Mouse (Mus musculus) cerebellum, adult 2 months (tissue): ENCODE measurements around the gene Palb2.

Experiments
- CTCF ChIP-seq: fragments of 200-500 bp; IDR thresholded peaks from 2 replicates; pipeline ENCODE4 v1.5.1; 2011; ENCODE audit warnings: low read depth, mild to moderate bottlenecking, control low read depth, low read length, moderate library complexity, borderline replicate concordance; ENCODE audit not compliant: insufficient read depth
- POLR2A ChIP-seq: fragments of 200-500 bp; IDR thresholded peaks from 2 replicates; pipeline ENCODE4 v1.6.1; 2011; ENCODE audit warnings: low read length, control low read depth, borderline replicate concordance; ENCODE audit not compliant: insufficient read depth

DNA sequence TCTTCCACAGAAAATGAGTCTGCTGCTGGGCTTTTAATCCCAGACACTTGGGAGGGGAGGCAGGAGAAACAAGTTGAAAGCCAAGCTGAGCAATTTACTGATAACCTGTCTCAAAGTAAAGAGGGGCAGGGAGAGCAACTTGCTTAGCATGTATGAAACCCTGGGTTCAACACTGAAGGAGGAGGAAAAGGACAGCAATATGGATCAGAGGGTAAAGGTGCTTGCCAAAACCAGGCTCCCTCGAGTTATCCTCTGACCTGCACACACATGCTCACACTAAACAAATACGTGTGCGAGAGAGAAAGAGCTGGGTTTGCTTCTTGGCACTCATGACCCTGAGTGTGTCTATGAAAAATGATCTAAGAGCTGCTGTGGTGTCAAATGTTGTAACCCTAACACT lies 34.8 kb downstream of the Palb2 start:
- TF ChIP-seq POLR2A, result no peak
- no peak for TF ChIP-seq CTCF
